Mouse (Mus musculus) erythroblast, embryonic 14.5 days (primary cell): Measurements from ENCODE around the gene Aff3. TPM values are rescaled to one million over a fixed set of nuclear protein-coding genes. Genes with fewer than 3 reads are reported as not detected.

Experiments used
- H3K27me3 ChIP-seq: 2 replicates; pipeline ENCODE4 v1.6.1; 2012; ENCODE audit warnings: inconsistent platforms; ENCODE audit not compliant: control insufficient read depth
- H3K36me3 ChIP-seq: 2 replicates; pipeline ENCODE4 v1.6.1; 2012; ENCODE audit warnings: mild to moderate bottlenecking, inconsistent platforms; ENCODE audit not compliant: control insufficient read depth
- H3K4me1 ChIP-seq: 2 replicates; pipeline ENCODE4 v1.6.1; 2012; ENCODE audit warnings: inconsistent platforms; ENCODE audit not compliant: control insufficient read depth
- H3K4me3 ChIP-seq: replicated peaks from 2 replicates; pipeline ENCODE3; 2012; ENCODE audit warnings: moderate library complexity, mild to moderate bottlenecking, inconsistent platforms
- H3K9me3 ChIP-seq: 2 replicates; pipeline ENCODE4 v1.6.1; 2012; ENCODE audit warnings: low read length, inconsistent platforms, mixed read lengths; ENCODE audit not compliant: control insufficient read depth
- GATA1 ChIP-seq: IDR thresholded peaks from 2 replicates; pipeline ENCODE4 v1.6.1; 2012; ENCODE audit warnings: low read length, inconsistent platforms, mixed read lengths
- TAL1 ChIP-seq: IDR thresholded peaks from 3 replicates; pipeline ENCODE4 v1.6.1; 2012; ENCODE audit warnings: low read length, inconsistent platforms, mixed read lengths
- polyA plus RNA-seq: library from polyadenylated mRNA; stranded (reverse); fragments of >175 nt; gene quantifications from 2 replicates; pipeline ENCODE4 v1.2.3, GENCODE M21; 2012

Aff3 gene
- polyA plus RNA-seq, 1 experiment, result 0.02 TPM

GRCm38 (mm10) chr1:38428708-38429683 is 235.8 kb downstream of the Aff3 start:
- TF ChIP-seq GATA1 (no peak), TAL1 (no peak)
- no peaks in the 10 kb centered on the region for H3K27me3 ChIP-seq
- H3K36me3 ChIP-seq, result no peaks in the 10 kb centered on the region
- no peaks in the 10 kb centered on the region for H3K4me1 ChIP-seq
- H3K4me3 ChIP-seq, result no peak overlapping the region
- H3K9me3 ChIP-seq, result no peaks in the 10 kb centered on the region; the same call in 1 of the 2 replicates

GRCm38 (mm10) chr1:38422921-38423320 is 241.8 kb downstream of the Aff3 start:
- Histone ChIP-seq H3K27me3 (no peaks in the 10 kb centered on the region), H3K9me3 (no peaks in the 10 kb centered on the region; the same call in 1 of the 2 replicates), H3K36me3 (no peaks in the 10 kb centered on the region), H3K4me3 (no peak overlapping the region), H3K4me1 (no peaks in the 10 kb centered on the region)
- TF ChIP-seq TAL1 (no peak), GATA1 (no peak)

GRCm38 (mm10) chr1:38419331-38419730 is 245.4 kb downstream of the Aff3 start:
- Histone ChIP-seq H3K27me3 (no peaks in the 10 kb centered on the region), H3K4me3 (no peak overlapping the region), H3K36me3 (no peaks in the 10 kb centered on the region), H3K9me3 (no peaks in the 10 kb centered on the region; the same call in 1 of the 2 replicates), H3K4me1 (peaks cover 2% of the 10 kb centered on the region; the same call in 1 of the 2 replicates)
- no peak for TF ChIP-seq TAL1
- TF ChIP-seq GATA1, result no peak

- Histone ChIP-seq H3K27me3 (no peaks in the 10 kb centered on the region), H3K4me1 (peaks cover 2% of the 10 kb centered on the region; the same call in 1 of the 2 replicates), H3K9me3 (no peaks in the 10 kb centered on the region; the same call in 1 of the 2 replicates), H3K36me3 (no peaks in the 10 kb centered on the region), H3K4me3 (no peak overlapping the region)
- TF ChIP-seq GATA1 (no peak), TAL1 (no peak)
Observed at GRCm38 (mm10) chr1:38418181-38419032, 246.3 kb downstream of the Aff3 start.

- Histone ChIP-seq H3K27me3 (no peaks in the 10 kb centered on the region), H3K9me3 (no peaks in the 10 kb centered on the region), H3K4me1 (peaks cover 2% of the 10 kb centered on the region; the same call in 1 of the 2 replicates), H3K36me3 (no peaks in the 10 kb centered on the region), H3K4me3 (no peak overlapping the region)
- TF ChIP-seq TAL1 (no peak), GATA1 (no peak)
Observed at GRCm38 (mm10) chr1:38417196-38417595, 247.6 kb downstream of the Aff3 start.

- Histone ChIP-seq H3K27me3 (no peaks in the 10 kb centered on the region), H3K4me1 (peaks cover 2% of the 10 kb centered on the region; the same call in 1 of the 2 replicates), H3K36me3 (no peaks in the 10 kb centered on the region), H3K4me3 (no peak overlapping the region), H3K9me3 (no peaks in the 10 kb centered on the region)
- TF ChIP-seq GATA1, result no peak
- TF ChIP-seq TAL1, result no peak
Observed at GRCm38 (mm10) chr1:38415511-38415910, 249.2 kb downstream of the Aff3 start.

- no peaks in the 10 kb centered on the region for H3K27me3 ChIP-seq
- no peak for TF ChIP-seq GATA1
- no peak for TF ChIP-seq TAL1
- no peak overlapping the region for H3K4me3 ChIP-seq
- H3K36me3 ChIP-seq, result no peaks in the 10 kb centered on the region
- no peaks in the 10 kb centered on the region for H3K9me3 ChIP-seq
- H3K4me1 ChIP-seq, result peaks cover 2% of the 10 kb centered on the region; the same call in 1 of the 2 replicates
Observed at GRCm38 (mm10) chr1:38411106-38411505, 253.6 kb downstream of the Aff3 start.

- no peaks in the 10 kb centered on the region for H3K27me3 ChIP-seq
- no peaks in the 10 kb centered on the region for H3K36me3 ChIP-seq
- H3K4me1 ChIP-seq, result no peaks in the 10 kb centered on the region
- TF ChIP-seq GATA1 (no peak), TAL1 (no peak)
- H3K4me3 ChIP-seq, result no peak overlapping the region
- H3K9me3 ChIP-seq, result no peaks in the 10 kb centered on the region
Observed at GRCm38 (mm10) chr1:38410457-38410856, 254.3 kb downstream of the Aff3 start.

GRCm38 (mm10) chr1:38408241-38408640 is 256.5 kb downstream of the Aff3 start:
- Histone ChIP-seq H3K4me3 (no peak overlapping the region), H3K4me1 (no peaks in the 10 kb centered on the region), H3K36me3 (no peaks in the 10 kb centered on the region), H3K27me3 (no peaks in the 10 kb centered on the region), H3K9me3 (no peaks in the 10 kb centered on the region)
- TF ChIP-seq TAL1 (no peak), GATA1 (no peak)
